ENCODE assay signal across 8 mouse cellular contexts in genomic region chr1:90588021-90588734, GRCm38 (mm10). TPM values are rescaled to one million over a fixed set of nuclear protein-coding genes. Genes with fewer than 3 reads are reported as not detected.
DNase-seq lines count a peak whose midpoint lies in the region; ATAC-seq and TF ChIP-seq lines count a peak whose summit lies in the region.

No protein-coding gene starts in this region.

- peak; percentile 81 for TF ChIP-seq CTCF in lung, embryonic 14.5 days (IDR thresholded peaks at IDR 0.05; ENCODE audit: low read depth)

- H3K4me1 ChIP-seq in ES-E14 (ENCODE audit: control insufficient read depth in 2 of 2, insufficient read depth in 2 of 2, low read length in 2 of 2, poor library complexity in 1 of 2), result no peaks in the 10 kb centered on the region
- no peaks in the 10 kb centered on the region for H3K4me1 ChIP-seq in forebrain, embryonic 14.5 days (ENCODE audit: control insufficient read depth, insufficient read depth, low read length)
- H3K4me1 ChIP-seq in lung, embryonic 14.5 days (ENCODE audit: insufficient read depth), result no peaks in the 10 kb centered on the region

- no peak overlapping the region for H3K4me3 ChIP-seq in ES-E14 (ENCODE audit: insufficient read depth in 1 of 2, low read depth in 1 of 2, low read length in 2 of 2, poor library complexity in 1 of 2, severe bottlenecking in 1 of 2)
- H3K4me3 ChIP-seq in forebrain, embryonic 14.5 days (ENCODE audit: low read depth, low read length), result no peak overlapping the region
- H3K4me3 ChIP-seq in lung, embryonic 14.5 days (ENCODE audit: low read depth, low read length), result no peak overlapping the region

- no peak overlapping the region for H3K4me2 ChIP-seq in forebrain, embryonic 14.5 days (ENCODE audit: low read length)
- H3K4me2 ChIP-seq in lung, embryonic 14.5 days, result no peak overlapping the region

- no peaks in the 10 kb centered on the region for H3K9me3 ChIP-seq in ES-E14 (ENCODE audit: control insufficient read depth, insufficient read depth, low read depth, low read length)
- H3K9me3 ChIP-seq in forebrain, embryonic 14.5 days (replicated peaks; ENCODE audit: control insufficient read depth, low read length), result no peaks in the 10 kb centered on the region
- no peaks in the 10 kb centered on the region for H3K9me3 ChIP-seq in lung, embryonic 14.5 days (ENCODE audit: low read depth, low read length)

- in situ Hi-C loops in ES-E14 (cut with MboI; ENCODE audit: low sequenced_read_pairs in 2 of 2, unreplicated experiment in 2 of 2), result loop anchor here (10.0 to 25.0 kb wide), 2 partner anchors 526 to 563 kb away; no protein-coding TSS in a partner anchor

- H3K9ac ChIP-seq in ES-E14 (ENCODE audit: insufficient read depth, low read depth, low read length, poor library complexity, severe bottlenecking), result no peak overlapping the region
- H3K9ac ChIP-seq in forebrain, embryonic 14.5 days (ENCODE audit: low read length), result no peak overlapping the region
- no peak overlapping the region for H3K9ac ChIP-seq in lung, embryonic 14.5 days

- intact Hi-C loops in heart, postnatal 25 days (cut with DNase I), result loop anchor here (1.0 to 5.0 kb wide), 3 partner anchors 91 to 383 kb away; no protein-coding TSS in a partner anchor

- no peak overlapping the region for H3K27ac ChIP-seq in ES-E14 (ENCODE audit: insufficient read depth, low read depth, low read length, poor library complexity, severe bottlenecking)
- no peak overlapping the region for H3K27ac ChIP-seq in forebrain, embryonic 14.5 days (ENCODE audit: low read depth, low read length)
- no peak overlapping the region for H3K27ac ChIP-seq in lung, embryonic 14.5 days (ENCODE audit: low read depth)

- DNase-seq in ES-E14 (ENCODE audit: low read depth, low spot score), result peak; percentile 62
- peak; percentile 24 for DNase-seq in c-Kit-positive CD71-positive TER-119-negative erythroid progenitor cells, embryonic 14.5 days (ENCODE audit: low read depth)
- peak; percentile 91 for DNase-seq in forebrain, embryonic 14.5 days (ENCODE audit: low spot score)
- peak; percentile 57 for DNase-seq in heart, postnatal 25 days (ENCODE audit: low spot score)
- DNase-seq in layer of hippocampus, adult 11-12 months (ENCODE audit: low spot score), result peak; percentile 89
- peak; percentile 95 for DNase-seq in lung, embryonic 14.5 days
- DNase-seq in retina, embryonic 14.5 days (ENCODE audit: low spot score), result peak; percentile 93
- peak; percentile 34 to 41 for DNase-seq in thymus, postnatal 36 days

- no peaks in the 10 kb centered on the region for H3K36me3 ChIP-seq in ES-E14 (ENCODE audit: control insufficient read depth, insufficient read depth, low read length, poor library complexity, severe bottlenecking)
- no peaks in the 10 kb centered on the region for H3K36me3 ChIP-seq in forebrain, embryonic 14.5 days (ENCODE audit: control insufficient read depth, insufficient read depth, low read length)
- H3K36me3 ChIP-seq in lung, embryonic 14.5 days (ENCODE audit: insufficient read depth), result no peaks in the 10 kb centered on the region

- no peaks in the 10 kb centered on the region for H3K27me3 ChIP-seq in forebrain, embryonic 14.5 days (replicated peaks; ENCODE audit: control insufficient read depth, insufficient read depth, low read length)
- peaks cover 6% of the 10 kb centered on the region; the same call in 1 of the 2 replicates for H3K27me3 ChIP-seq in lung, embryonic 14.5 days (ENCODE audit: insufficient read depth, low read length)

- WGBS in forebrain, embryonic 14.5 days, result 63% methylated on average over 9 of the region's 9 CpGs
- 56% methylated on average over 9 of the region's 9 CpGs for WGBS in lung, embryonic 14.5 days

- peak; percentile 75 for ATAC-seq in forebrain, embryonic 14.5 days
- ATAC-seq in lung, embryonic 14.5 days (ENCODE audit: insufficient read depth), result peak; percentile 44; the same call in 1 of the 2 replicates

TF ChIP-seq in ES-E14, 5 proteins besides CTCF, POLR2A, EP300 and RAD21:
- TF ChIP-seq ZNF384 (IDR thresholded peaks at IDR 0.05; ENCODE audit: low read depth, low read length) (no peak), CHD2 (IDR thresholded peaks at IDR 0.05; ENCODE audit: low read depth, low read length) (no peak), ZC3H11A (IDR thresholded peaks at IDR 0.05; ENCODE audit: borderline replicate concordance, low read depth, low read length) (peak; percentile 59; the same call in 1 of the 2 replicates)

RNA-seq across cellular contexts. Expression of gene Cops8, which starts 14.6 kb away (rescaled TPM):
- 60.9 and 84.6 TPM in 2 replicates for total RNA-seq in ES-E14 (2012; rRNA removed)
- 198 and 218 TPM in 2 replicates for polyA plus RNA-seq in forebrain, embryonic 14.5 days (2014; fragmentation: Nextera tagmentation; extraction: Ambion mirVana)
- 10 to 100 TPM; 77.1 to 87.2 TPM for total RNA-seq in heart, postnatal 25 days (2021)
- 157 and 163 TPM in 2 replicates for polyA plus RNA-seq in lung, embryonic 14.5 days (2014; fragmentation: Nextera tagmentation; extraction: Ambion mirVana)

Comparison
In these comparisons a context has a peak if more than half of its experiments do, and no peak if none do; other contexts are left out.
1. DNase-seq: peak in every context shown above with its lines; median percentile 95 in lung, embryonic 14.5 days; 93 in retina, embryonic 14.5 days; 91 in forebrain, embryonic 14.5 days; 89 in layer of hippocampus, adult 11-12 months; 62 in ES-E14; 57 in heart, postnatal 25 days; 38 in thymus, postnatal 36 days; 24 in c-Kit-positive CD71-positive TER-119-negative erythroid progenitor cells, embryonic 14.5 days.